Mouse (Mus musculus) lung, postnatal 14 days (tissue): ENCODE measurements at regions not wholly inside any gene's neighbourhood (a gene's known extent, or its start where the extent isn't known, plus 50 kb on each side); places are given as distances from the start of the nearest gene placed in this dataset.
"Not testable (repeated sequence)": the region's sequence is repeated elsewhere in the genome, so short reads cannot be mapped to it uniquely, and the experiment has no call there.

Experiments
- DNase-seq: peaks from one replicate; pipeline ENCODE4 v3.0.0; 2021

GRCm38 (mm10) chr8:5523281-5523680 is 418.1 kb upstream of the Slc10a2 start:
- DNase-seq: no peak

GRCm38 (mm10) chr8:5495861-5496260 is 390.7 kb upstream of the Slc10a2 start:
- no peak for DNase-seq

DNA sequence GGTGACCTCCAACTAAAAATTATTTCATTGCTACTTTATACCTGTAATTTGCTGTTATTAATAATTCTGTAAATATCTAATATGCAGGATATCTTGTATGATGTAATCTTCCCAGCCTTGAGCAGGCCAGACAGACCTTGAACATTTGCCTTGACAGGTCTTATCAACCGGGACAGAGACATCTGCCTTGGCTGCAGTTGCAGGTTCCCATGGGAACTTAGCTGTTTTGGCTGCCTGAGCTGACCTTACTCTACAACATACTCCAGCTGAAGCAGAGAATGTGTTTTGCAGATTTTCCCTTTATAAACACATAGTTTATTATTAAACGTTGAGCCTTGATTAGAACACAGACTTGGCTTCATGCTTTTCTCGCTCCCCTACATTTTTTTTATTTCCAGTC is 385.3 kb upstream of the Slc10a2 start:
- DNase-seq: no peak

- DNase-seq: no peak
Measured at GRCm38 (mm10) chr8:5482938-5483337, 377.8 kb upstream of the Slc10a2 start.

GRCm38 (mm10) chr8:5472999-5473398 is 367.8 kb upstream of the Slc10a2 start:
- DNase-seq: no peak

DNA sequence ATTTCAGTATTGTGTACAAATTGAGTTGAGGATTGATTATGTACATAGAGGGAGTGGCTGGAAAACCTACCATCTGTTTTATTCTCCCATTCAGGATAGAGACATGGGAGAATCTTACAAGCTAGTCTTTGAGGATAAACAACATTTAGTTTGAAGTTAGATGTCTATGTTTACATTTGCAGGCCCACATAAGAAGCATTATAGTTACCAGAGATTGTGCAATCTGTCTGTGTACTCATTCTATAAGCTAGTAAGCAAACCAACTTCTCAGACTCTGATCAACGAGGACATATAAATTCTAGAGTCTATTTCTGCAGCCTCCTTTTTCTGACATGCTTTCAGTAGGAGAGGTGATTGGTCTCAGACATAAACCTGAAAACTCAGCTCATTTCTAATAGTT is 367.4 kb upstream of the Slc10a2 start:
- no peak for DNase-seq

GRCm38 (mm10) chr8:5457619-5458018 is 352.5 kb upstream of the Slc10a2 start:
- DNase-seq: no peak

DNA sequence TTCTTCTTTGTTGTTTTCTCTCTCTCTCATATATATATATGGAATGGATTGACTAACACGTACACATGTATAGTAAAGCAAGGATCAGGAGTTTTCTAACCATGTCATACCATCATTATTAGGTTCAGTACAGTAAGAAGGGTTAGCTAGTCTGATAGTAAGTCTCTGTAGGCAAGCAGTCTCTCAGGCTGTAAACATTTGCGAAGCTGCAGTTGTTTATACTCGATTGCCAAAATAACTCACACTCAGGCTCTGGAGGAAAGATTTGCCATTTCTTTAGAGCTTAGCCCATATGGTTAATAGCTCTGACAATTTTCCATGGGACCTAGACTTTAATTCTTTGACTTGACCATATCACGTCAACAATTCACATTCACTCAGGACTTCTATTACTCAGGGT is 348.3 kb upstream of the Slc10a2 start:
- no peak for DNase-seq

DNA sequence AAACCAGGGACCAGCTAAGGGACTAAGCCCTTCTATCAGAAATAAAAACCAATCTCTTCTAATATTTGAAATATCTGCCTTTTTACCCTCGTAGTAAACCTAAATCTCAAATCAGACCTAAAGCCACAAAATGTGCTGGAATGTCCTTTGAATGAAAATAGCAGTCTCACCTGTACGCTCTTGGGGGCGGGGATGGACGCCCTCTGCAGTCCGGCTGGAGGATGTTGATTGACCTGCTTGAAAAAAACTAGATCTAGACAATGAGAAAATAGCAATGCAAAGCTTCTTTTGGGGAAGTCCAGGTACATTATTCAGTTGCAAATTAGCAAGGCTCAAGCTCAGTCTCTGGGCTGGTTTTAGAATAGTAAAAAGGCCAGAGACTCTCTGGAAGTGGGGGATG is 337.1 kb upstream of the Slc10a2 start:
- DNase-seq: not testable (repeated sequence)

DNA sequence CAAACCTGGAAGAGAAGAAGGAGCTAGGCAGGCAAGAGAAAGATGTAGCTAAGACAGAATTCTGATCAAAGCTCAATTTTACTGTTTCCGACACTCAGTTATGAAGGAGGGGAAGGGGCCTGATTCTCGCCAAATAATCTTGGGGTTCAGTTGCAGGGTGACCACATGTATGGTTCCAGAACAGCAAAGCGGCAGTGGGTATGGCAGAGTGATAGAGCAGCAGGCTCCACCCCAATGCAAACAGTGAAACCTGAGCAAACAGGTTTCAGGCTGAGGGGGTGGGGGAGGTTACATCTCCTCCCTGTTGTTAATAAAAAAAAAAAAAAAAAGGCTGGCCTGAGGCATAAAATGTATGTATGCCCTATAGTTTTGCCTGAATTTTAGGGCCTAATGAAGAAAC is 335.3 kb upstream of the Slc10a2 start:
- DNase-seq: not testable (repeated sequence)

GRCm38 (mm10) chr8:5439054-5439453 is 333.9 kb upstream of the Slc10a2 start:
- DNase-seq: no peak

DNA sequence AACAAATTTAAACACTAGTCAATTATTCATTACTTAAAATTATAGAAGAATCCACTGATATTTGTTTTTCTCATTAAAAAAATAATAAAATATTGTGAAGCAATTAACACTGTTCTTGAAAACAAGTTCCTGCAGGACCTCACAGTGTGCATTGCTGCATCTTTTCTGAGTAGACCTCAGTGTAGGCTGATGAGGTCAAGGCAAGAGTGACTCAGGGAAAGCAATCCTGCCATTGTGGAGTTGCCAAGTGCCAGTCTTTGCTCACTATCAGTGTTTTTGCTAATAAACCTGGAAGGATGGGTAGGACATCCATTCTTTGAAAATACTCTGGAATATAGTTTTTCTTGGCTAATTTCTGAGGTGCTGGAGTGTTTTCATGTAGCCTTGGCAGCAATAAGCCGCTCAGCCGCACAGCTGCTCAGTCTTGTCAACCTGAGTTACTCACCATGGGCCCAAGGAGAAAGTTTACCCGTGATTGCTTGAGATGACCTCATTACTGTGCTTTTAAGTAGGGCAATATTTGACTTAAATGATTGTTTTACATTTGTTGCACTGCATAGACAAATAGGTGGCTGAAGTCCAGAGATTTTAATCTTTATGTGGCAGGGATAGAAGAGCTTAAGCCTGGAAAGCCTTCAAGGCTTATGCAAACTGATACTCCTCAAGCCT is 323.3 kb upstream of the Slc10a2 start:
- DNase-seq: no peak

GRCm38 (mm10) chr8:5416841-5417240 is 311.7 kb upstream of the Slc10a2 start:
- DNase-seq: not testable (repeated sequence)

- no peak for DNase-seq
Measured at GRCm38 (mm10) chr8:5384851-5385250, 279.7 kb upstream of the Slc10a2 start.

GRCm38 (mm10) chr8:5378001-5378400 is 272.9 kb upstream of the Slc10a2 start:
- no peak for DNase-seq

GRCm38 (mm10) chr8:5339953-5340352 is 234.8 kb upstream of the Slc10a2 start:
- DNase-seq: no peak

GRCm38 (mm10) chr8:5314594-5314993 is 209.4 kb upstream of the Slc10a2 start:
- no peak for DNase-seq

GRCm38 (mm10) chr8:5299982-5300381 is 194.8 kb upstream of the Slc10a2 start:
- no peak for DNase-seq

DNA sequence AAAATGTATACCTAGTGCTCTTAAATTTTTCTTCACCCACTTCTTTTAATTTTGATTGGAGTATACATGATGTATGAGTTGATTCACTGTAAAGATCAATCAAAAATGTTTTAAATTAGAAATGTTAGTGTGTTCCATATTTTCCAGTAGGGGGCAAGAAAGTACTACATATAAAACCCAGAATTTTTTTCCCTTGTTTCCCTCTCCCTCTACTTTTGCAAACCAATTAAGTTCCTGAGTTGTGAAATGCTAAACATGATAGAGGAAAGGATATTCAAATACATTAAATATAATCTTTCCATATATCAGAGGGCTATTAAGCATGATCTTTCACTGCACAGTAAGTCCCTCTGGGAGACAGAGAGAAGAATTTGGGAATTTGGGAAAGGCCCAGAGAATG is 192.0 kb upstream of the Slc10a2 start:
- no peak for DNase-seq

- DNase-seq: no peak
Measured at GRCm38 (mm10) chr8:5285708-5286161, 180.6 kb upstream of the Slc10a2 start.

GRCm38 (mm10) chr8:5283799-5284198 is 178.6 kb upstream of the Slc10a2 start:
- DNase-seq: no peak

GRCm38 (mm10) chr8:5262316-5262715 is 157.2 kb upstream of the Slc10a2 start:
- DNase-seq: no peak

- DNase-seq: peak; percentile 13
Measured at GRCm38 (mm10) chr8:5241871-5242270, 136.7 kb upstream of the Slc10a2 start.
